Mouse (Mus musculus): ENCODE results near the gene Elf4.

DNA sequence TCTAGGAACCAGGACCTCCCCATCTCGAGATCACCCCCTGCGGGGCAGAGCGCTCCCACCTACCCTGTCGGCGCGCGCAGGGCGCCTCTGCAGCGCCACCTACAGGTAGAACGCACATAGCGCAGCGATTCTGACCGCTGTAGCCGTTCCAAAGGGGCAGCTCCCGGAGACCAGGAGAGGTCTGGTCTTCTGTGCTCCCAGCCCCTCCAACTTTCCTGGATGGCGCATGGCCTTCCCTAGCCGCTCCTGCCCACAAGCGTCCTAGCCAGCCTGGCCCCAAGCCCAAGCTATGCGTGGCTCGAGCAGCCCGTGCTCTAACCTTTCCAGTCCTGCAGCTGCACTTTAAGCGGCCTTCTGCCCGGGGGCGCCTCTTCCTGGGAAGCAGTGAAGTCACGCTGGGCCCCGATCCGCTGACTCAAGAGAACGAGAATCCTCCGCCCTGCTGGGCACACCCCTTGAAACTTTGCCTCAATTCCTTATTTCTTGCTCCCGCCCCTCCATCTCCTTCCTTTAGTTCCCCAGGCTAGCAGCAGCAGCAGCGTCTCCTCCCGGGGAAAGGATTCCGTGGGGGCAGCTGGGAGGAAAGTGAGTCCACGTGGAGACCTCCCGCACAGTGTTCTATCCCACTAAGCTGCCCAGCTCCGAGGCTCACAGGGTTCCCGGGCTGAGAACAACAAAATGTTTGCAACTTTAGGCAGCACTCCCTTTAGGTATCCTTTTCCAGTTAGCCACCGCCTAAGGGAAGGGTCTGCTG lies at the start of gene Elf4:
- TF ChIP-seq CTCF (conservative IDR thresholded peaks at IDR 0.05; ENCODE audit: low read length) (peak; percentile 48), NANOG (IDR thresholded peaks at IDR 0.05; ENCODE audit: borderline replicate concordance, low read length) (no peak)
